Mouse (Mus musculus): Measurements from ENCODE around the gene Pth2.
"Not testable (repeated sequence)": the region's sequence is repeated elsewhere in the genome, so short reads cannot be mapped to it uniquely, and the experiment has no call there.

Pth2 gene

GRCm38 (mm10) chr7:45173772-45174171 is 7.0 kb upstream of the Pth2 start:
- DNase-seq (ENCODE audit: extremely low spot score, low spot score) = not testable (repeated sequence)

- DNase-seq (ENCODE audit: extremely low spot score, low spot score) = peak; percentile 50
Observed at GRCm38 (mm10) chr7:45174567-45175280, 6.1 kb upstream of the Pth2 start.

- no peak for DNase-seq (ENCODE audit: extremely low spot score, low spot score)
Observed at GRCm38 (mm10) chr7:45175398-45175797, 5.4 kb upstream of the Pth2 start.

- no peak for DNase-seq (ENCODE audit: extremely low spot score, low spot score)
Observed at GRCm38 (mm10) chr7:45175929-45176328, 4.9 kb upstream of the Pth2 start.

GRCm38 (mm10) chr7:45176356-45176755 is 4.4 kb upstream of the Pth2 start:
- DNase-seq (ENCODE audit: extremely low spot score, low spot score) = no peak

- DNase-seq (ENCODE audit: extremely low spot score, low spot score) = no peak
Observed at GRCm38 (mm10) chr7:45178550-45178949, 2.2 kb upstream of the Pth2 start.

- DNase-seq (ENCODE audit: extremely low spot score, low spot score) = no peak
Observed at GRCm38 (mm10) chr7:45179469-45179868, 1.3 kb upstream of the Pth2 start, which contains the start of gene Gfy. Gfy (minus strand) TSS chr7:45179569.

GRCm38 (mm10) chr7:45181540-45181939 is 745 bp downstream of the Pth2 start:
- DNase-seq (ENCODE audit: extremely low spot score, low spot score) = no peak

GRCm38 (mm10) chr7:45182199-45182601 is 1.4 kb downstream of the Pth2 start:
- DNase-seq (ENCODE audit: extremely low spot score, low spot score) = peak; percentile 83

GRCm38 (mm10) chr7:45182606-45183005 is 1.8 kb downstream of the Pth2 start:
- DNase-seq (ENCODE audit: extremely low spot score, low spot score) = no peak

- no peak for DNase-seq (ENCODE audit: extremely low spot score, low spot score)
Observed at GRCm38 (mm10) chr7:45183672-45184071, 2.9 kb downstream of the Pth2 start.

GRCm38 (mm10) chr7:45185921-45186320 is 5.1 kb downstream of the Pth2 start:
- DNase-seq (ENCODE audit: extremely low spot score, low spot score) = no peak

- DNase-seq (ENCODE audit: extremely low spot score, low spot score) = no peak
Observed at GRCm38 (mm10) chr7:45189600-45189999, 8.8 kb downstream of the Pth2 start.

- no peak for DNase-seq (ENCODE audit: extremely low spot score, low spot score)
Observed at GRCm38 (mm10) chr7:45190186-45190585, 9.4 kb downstream of the Pth2 start.

- no peak for DNase-seq (ENCODE audit: extremely low spot score, low spot score)
Observed at GRCm38 (mm10) chr7:45191161-45191560, 10.4 kb downstream of the Pth2 start.

- peak; percentile 46 for DNase-seq (ENCODE audit: extremely low spot score, low spot score)
Observed at GRCm38 (mm10) chr7:45191803-45192363, 11.1 kb downstream of the Pth2 start.

GRCm38 (mm10) chr7:45192585-45193310 is 12.0 kb downstream of the Pth2 start:
- DNase-seq (ENCODE audit: extremely low spot score, low spot score) = no peak

- DNase-seq (ENCODE audit: extremely low spot score, low spot score) = no peak
Observed at GRCm38 (mm10) chr7:45193406-45193805, 12.6 kb downstream of the Pth2 start.

- no peak for DNase-seq (ENCODE audit: extremely low spot score, low spot score)
Observed at GRCm38 (mm10) chr7:45193871-45194785, 13.3 kb downstream of the Pth2 start.

- no peak for DNase-seq (ENCODE audit: extremely low spot score, low spot score)
Observed at GRCm38 (mm10) chr7:45195341-45196175, 14.8 kb downstream of the Pth2 start.

- no peak for DNase-seq (ENCODE audit: extremely low spot score, low spot score)
Observed at GRCm38 (mm10) chr7:45196176-45196535, 15.4 kb downstream of the Pth2 start.

Data from neural tube, embryonic 10.5 days (tissue).